Mouse (Mus musculus): ENCODE results near the gene Irf2bpl. TPM values are rescaled to one million over a fixed set of nuclear protein-coding genes. Genes with fewer than 3 reads are reported as not detected.
A peak's percentile ranks its signal among the peaks of the same experiment; 100 is the strongest.

Gene Irf2bpl
- polyA plus RNA-seq, 1 experiment from 2014 or later = 22.6 TPM

DNA sequence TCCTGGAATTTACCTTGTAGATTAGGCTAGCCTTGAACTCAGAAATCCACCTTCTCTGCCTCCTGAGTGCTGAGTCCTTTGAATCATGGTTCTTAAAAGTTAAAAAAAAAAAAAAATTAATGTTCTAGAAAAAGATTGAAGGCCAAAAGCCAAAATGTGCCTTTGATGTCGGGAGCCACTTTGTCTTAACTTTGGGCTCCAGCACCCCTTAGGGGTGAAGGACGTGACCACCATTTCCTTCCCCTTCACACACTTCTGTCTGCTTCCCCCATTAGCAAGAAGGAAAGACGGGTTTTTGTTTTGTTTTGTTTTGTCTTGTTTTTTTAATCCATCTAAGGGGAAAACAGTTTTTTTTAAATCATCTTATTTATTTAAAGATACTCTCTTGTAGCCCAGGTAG lies 48.7 kb downstream of the Irf2bpl start:
- peaks cover 38% of the 10 kb centered on the region for H3K27me3 ChIP-seq (ENCODE audit: poor library complexity, severe bottlenecking)
- H3K9me3 ChIP-seq = no peaks in the 10 kb centered on the region
- H3K4me1 ChIP-seq = peaks cover 49% of the 10 kb centered on the region
- no peaks in the 10 kb centered on the region for H3K36me3 ChIP-seq (replicated peaks)
- WGBS = 75% methylated on average over 3 of the region's 3 CpGs
- H3K4me3 ChIP-seq = no peak overlapping the region
- H3K27ac ChIP-seq = no peak overlapping the region
- DNase-seq (ENCODE audit: extremely low spot score, low spot score) = no peak

DNA sequence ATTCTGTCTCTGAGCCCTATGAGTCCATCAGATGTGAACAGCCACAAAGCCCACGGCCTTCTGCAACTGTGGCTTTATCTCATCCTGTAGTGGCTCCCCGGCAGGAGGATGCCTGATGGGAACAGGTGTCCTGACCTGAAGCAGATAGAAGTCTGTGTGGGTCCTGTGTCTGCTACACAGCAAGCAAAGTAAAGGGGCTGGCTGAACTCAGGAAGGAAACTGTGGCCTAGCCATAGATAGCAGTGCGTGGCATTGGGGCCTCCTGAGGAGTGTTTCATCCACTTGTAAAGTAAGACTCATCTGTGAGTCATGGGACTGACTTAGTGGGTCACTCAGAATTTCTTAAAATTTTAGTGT lies 50.2 kb downstream of the Irf2bpl start:
- H3K27ac ChIP-seq = no peak overlapping the region

GRCm38 (mm10) chr12:86833711-86834415 lies 50.7 kb downstream of the Irf2bpl start:
- H3K27me3 ChIP-seq (ENCODE audit: poor library complexity, severe bottlenecking) = peaks cover 55% of the 10 kb centered on the region
- H3K36me3 ChIP-seq (replicated peaks) = no peaks in the 10 kb centered on the region
- 64% methylated on average over 6 of the region's 6 CpGs for WGBS
- no peak for DNase-seq (ENCODE audit: extremely low spot score, low spot score)
- no peaks in the 10 kb centered on the region for H3K9me3 ChIP-seq
- peak overlapping the region; percentile 91 for H3K27ac ChIP-seq
- H3K4me3 ChIP-seq = no peak overlapping the region
- peaks cover 60% of the 10 kb centered on the region for H3K4me1 ChIP-seq

More for the DNA sequence above, 50.2 kb downstream of the Irf2bpl start:
- Histone ChIP-seq H3K27me3 (ENCODE audit: poor library complexity, severe bottlenecking) (peaks cover 53% of the 10 kb centered on the region), H3K4me3 (no peak overlapping the region), H3K4me1 (peaks cover 63% of the 10 kb centered on the region), H3K36me3 (replicated peaks) (no peaks in the 10 kb centered on the region), H3K9me3 (no peaks in the 10 kb centered on the region)
- DNase-seq (ENCODE audit: extremely low spot score, low spot score) = no peak
- WGBS = 86% methylated on average over 3 of the region's 3 CpGs

- WGBS = 73% methylated on average over 11 of the region's 11 CpGs
- Histone ChIP-seq H3K27ac (peak overlapping the region; percentile 91), H3K36me3 (replicated peaks) (no peaks in the 10 kb centered on the region), H3K4me3 (no peak overlapping the region; the same call in 1 of the 2 replicates), H3K27me3 (ENCODE audit: poor library complexity, severe bottlenecking) (peaks cover 50% of the 10 kb centered on the region), H3K9me3 (no peaks in the 10 kb centered on the region), H3K4me1 (peaks cover 50% of the 10 kb centered on the region)
- DNase-seq (ENCODE audit: extremely low spot score, low spot score) = no peak
Measured at GRCm38 (mm10) chr12:86832551-86833182, 51.9 kb downstream of the Irf2bpl start.

GRCm38 (mm10) chr12:86831591-86832550 lies 52.7 kb downstream of the Irf2bpl start:
- peaks cover 56% of the 10 kb centered on the region for H3K4me1 ChIP-seq
- WGBS = 29% methylated on average over 32 of the region's 32 CpGs

More at GRCm38 (mm10) chr12:86831591-86832550, 52.7 kb downstream of the Irf2bpl start:
- H3K27me3 ChIP-seq (ENCODE audit: poor library complexity, severe bottlenecking) = peaks cover 50% of the 10 kb centered on the region
- H3K27ac ChIP-seq = peak overlapping the region; percentile 91
- H3K4me3 ChIP-seq = peak overlapping the region; percentile 38
- DNase-seq (ENCODE audit: extremely low spot score, low spot score) = peak; percentile 68
- no peaks in the 10 kb centered on the region for H3K9me3 ChIP-seq
- no peaks in the 10 kb centered on the region for H3K36me3 ChIP-seq (replicated peaks)

Other genes with a start within 250 kb of the Irf2bpl start
- gene Vash1, start 206.1 kb downstream of the Irf2bpl start, polyA plus RNA-seq (2016; fragmentation: Nextera tagmentation; extraction: Ambion mirVana) = 13.6 and 15.6 TPM in 2 replicates
- 15.2 and 15.8 TPM in 2 replicates for gene Angel1, start 158.3 kb downstream of the Irf2bpl start, polyA plus RNA-seq (2016; fragmentation: Nextera tagmentation; extraction: Ambion mirVana)
- gene Lrrc74a, start 150.4 kb downstream of the Irf2bpl start, polyA plus RNA-seq (2016; fragmentation: Nextera tagmentation; extraction: Ambion mirVana) = not detected in 2 replicates
- 39.1 and 40.4 TPM in 2 replicates for gene Cipc, start 62.2 kb upstream of the Irf2bpl start, polyA plus RNA-seq (2016; fragmentation: Nextera tagmentation; extraction: Ambion mirVana)
- 0.07 TPM in 1 of 2 replicates, not detected in the other for gene Zdhhc22, start 105.6 kb upstream of the Irf2bpl start, polyA plus RNA-seq (2016; fragmentation: Nextera tagmentation; extraction: Ambion mirVana)
- 0.15 TPM in 1 of 2 replicates, not detected in the other for gene Tmem63c, start 136.5 kb upstream of the Irf2bpl start, polyA plus RNA-seq (2016; fragmentation: Nextera tagmentation; extraction: Ambion mirVana)
- gene Ngb, start 217.7 kb upstream of the Irf2bpl start, polyA plus RNA-seq (2016; fragmentation: Nextera tagmentation; extraction: Ambion mirVana) = 0.29 and 0.31 TPM in 2 replicates

All from forebrain, embryonic 10.5 days (tissue).